Mouse (Mus musculus) A20 (cell line): ENCODE measurements around the gene Siae.

ENCODE experiments used
- DNase-seq: peaks from one replicate; pipeline ENCODE4 v3.0.0-alpha.2; 2011; ENCODE audit warnings: low read depth, low spot score

Siae gene

GRCm38 (mm10) chr9:37670261-37670660 lies 114.8 kb downstream of the Siae start:
- no peak for DNase-seq

- DNase-seq = no peak
Measured at GRCm38 (mm10) chr9:37675287-37675686, 119.8 kb downstream of the Siae start.

- DNase-seq = no peak
Measured at GRCm38 (mm10) chr9:37681123-37681522, 125.6 kb downstream of the Siae start.

- DNase-seq = no peak
Measured at GRCm38 (mm10) chr9:37687288-37687940, 131.9 kb downstream of the Siae start.

GRCm38 (mm10) chr9:37687941-37688303 lies 132.4 kb downstream of the Siae start:
- peak; percentile 20 for DNase-seq

- DNase-seq = peak; percentile 17
Measured at GRCm38 (mm10) chr9:37689970-37690686, 134.6 kb downstream of the Siae start.
